Mouse (Mus musculus) midbrain, embryonic 16.5 days (tissue): ENCODE data around the gene Ring1. TPM values are rescaled to one million over a fixed set of nuclear protein-coding genes. Genes with fewer than 3 reads are reported as not detected.
"Not testable (repeated sequence)": the region's sequence is repeated elsewhere in the genome, so short reads cannot be mapped to it uniquely, and the experiment has no call there.

ENCODE experiments used
- ATAC-seq: fragments of 200-750 bp; cut with Nextera tagmentation; 2 replicates; pipeline ENCODE4 v1.8.0; 2017; ENCODE audit warnings: moderate TSS enrichment
- H3K27ac ChIP-seq: fragments of 300-500 bp; sonication (generic); 2 replicates; pipeline ENCODE4 v1.5.1; 2014; ENCODE audit warnings: mild to moderate bottlenecking, low read length, mixed read lengths
- H3K27me3 ChIP-seq: fragments of 300-500 bp; sonication (generic); 2 replicates; pipeline ENCODE4 v1.6.1; 2014; ENCODE audit warnings: low read depth, low read length, mixed read lengths; ENCODE audit not compliant: control insufficient read depth, insufficient read depth
- H3K36me3 ChIP-seq: fragments of 300-500 bp; sonication (generic); 2 replicates; pipeline ENCODE4 v1.6.1; 2014; ENCODE audit warnings: mild to moderate bottlenecking, low read length, moderate library complexity, mixed read lengths; ENCODE audit not compliant: control insufficient read depth, insufficient read depth
- H3K4me1 ChIP-seq: fragments of 300-500 bp; sonication (generic); 2 replicates; pipeline ENCODE4 v1.6.1; 2014; ENCODE audit warnings: mild to moderate bottlenecking, low read length, mixed read lengths; ENCODE audit not compliant: control insufficient read depth, insufficient read depth
- H3K4me2 ChIP-seq: fragments of 300-500 bp; sonication (generic); 2 replicates; pipeline ENCODE4 v1.6.1; 2014; ENCODE audit warnings: mild to moderate bottlenecking, low read length, mixed read lengths
- H3K4me3 ChIP-seq: fragments of 300-500 bp; sonication (generic); 2 replicates; pipeline ENCODE4 v1.5.1; 2014; ENCODE audit warnings: low read depth, mild to moderate bottlenecking, low read length, moderate library complexity, mixed read lengths
- H3K9ac ChIP-seq: fragments of 300-500 bp; sonication (generic); 2 replicates; pipeline ENCODE4 v1.6.1; 2014; ENCODE audit warnings: low read depth, low read length, mixed read lengths
- H3K9me3 ChIP-seq: fragments of 300-500 bp; sonication (generic); replicated peaks from 2 replicates; pipeline ENCODE4 v1.6.1; 2014; ENCODE audit warnings: mild to moderate bottlenecking, low read length, mixed read lengths; ENCODE audit not compliant: control insufficient read depth, poor library complexity, severe bottlenecking
- WGBS: fragments of 180-500 bp; shearing (Covaris S2); extraction: QIAGEN DNeasy Blood & Tissue Kit; methylation state at CpG from one replicate; pipeline ENCODE4 v1.1.7; 2014; 5-methylcytosine and 5-hydroxymethylcytosine counted together
- polyA plus RNA-seq: library from polyadenylated mRNA; unstranded; fragments of >200 nt; fragmentation: Nextera tagmentation; extraction: Ambion mirVana; gene quantifications from 2 replicates; pipeline ENCODE4 v1.2.1, GENCODE M21; 2015

The Ring1 gene
- polyA plus RNA-seq, 1 experiment from 2014 or later: 17.9 TPM

GRCm38 (mm10) chr17:33991788-33992664 lies 32.5 kb downstream of the Ring1 start:
- no peak overlapping the region for H3K27ac ChIP-seq
- no peaks in the 10 kb centered on the region for H3K9me3 ChIP-seq
- H3K4me3 ChIP-seq: no peak overlapping the region
- no peaks in the 10 kb centered on the region; the same call in 1 of the 2 replicates for H3K4me1 ChIP-seq
- H3K36me3 ChIP-seq: no peaks in the 10 kb centered on the region
- no peak overlapping the region for H3K9ac ChIP-seq
- H3K27me3 ChIP-seq: no peaks in the 10 kb centered on the region; the same call in 1 of the 2 replicates
- no peak overlapping the region for H3K4me2 ChIP-seq
- ATAC-seq: no peak
- 32% methylated on average over 10 of the region's 10 CpGs for WGBS

GRCm38 (mm10) chr17:33982136-33982535 lies 42.3 kb downstream of the Ring1 start:
- Histone ChIP-seq H3K27me3 (peaks cover 28% of the 10 kb centered on the region), H3K4me1 (peaks cover 11% of the 10 kb centered on the region; the same call in 1 of the 2 replicates), H3K27ac (peak overlapping the region; percentile 90), H3K4me2 (peak overlapping the region; percentile 55), H3K4me3 (peak overlapping the region; percentile 51)
- not testable (repeated sequence) for H3K9ac ChIP-seq, H3K36me3 ChIP-seq, H3K9me3 ChIP-seq, ATAC-seq
- WGBS: 9% methylated on average over 8 of the region's 8 CpGs

- under 1% methylated on average over 27 of the region's 27 CpGs for WGBS
- Histone ChIP-seq H3K4me3 (peak overlapping the region; percentile 51), H3K9ac (peak overlapping the region; percentile 64; the same call in 1 of the 2 replicates), H3K27me3 (peaks cover 32% of the 10 kb centered on the region), H3K27ac (peak overlapping the region; percentile 90), H3K4me1 (peaks cover 11% of the 10 kb centered on the region; the same call in 1 of the 2 replicates), H3K4me2 (peak overlapping the region; percentile 55)
- not testable (repeated sequence) for H3K36me3 ChIP-seq, H3K9me3 ChIP-seq
- ATAC-seq: peak; percentile 97
Measured at GRCm38 (mm10) chr17:33981192-33981909, 43.1 kb downstream of the Ring1 start.

GRCm38 (mm10) chr17:33980181-33981035 lies 44.1 kb downstream of the Ring1 start:
- Histone ChIP-seq H3K4me3 (peak overlapping the region; percentile 8; the same call in 1 of the 2 replicates), H3K27me3 (peaks cover 34% of the 10 kb centered on the region), H3K9me3 (no peaks in the 10 kb centered on the region), H3K9ac (0 out of 2 replicates have a peak overlapping the region, but pooled peaks have one; percentile 21), H3K36me3 (no peaks in the 10 kb centered on the region), H3K27ac (peak overlapping the region; percentile 74), H3K4me1 (peaks cover 11% of the 10 kb centered on the region; the same call in 1 of the 2 replicates), H3K4me2 (peak overlapping the region; percentile 37)
- ATAC-seq: peak; percentile 6; the same call in 1 of the 2 replicates
- 75% methylated on average over 19 of the region's 19 CpGs for WGBS

GRCm38 (mm10) chr17:33979512-33980050 lies 44.9 kb downstream of the Ring1 start:
- Histone ChIP-seq H3K4me1 (peaks cover 11% of the 10 kb centered on the region; the same call in 1 of the 2 replicates), H3K36me3 (no peaks in the 10 kb centered on the region), H3K4me3 (no peak overlapping the region), H3K9ac (no peak overlapping the region), H3K9me3 (no peaks in the 10 kb centered on the region), H3K4me2 (no peak overlapping the region), H3K27me3 (peaks cover 36% of the 10 kb centered on the region), H3K27ac (no peak overlapping the region)
- ATAC-seq: no peak
- 75% methylated on average over 6 of the region's 6 CpGs for WGBS

GRCm38 (mm10) chr17:33978631-33979031 lies 45.8 kb downstream of the Ring1 start:
- Histone ChIP-seq H3K9me3 (no peaks in the 10 kb centered on the region), H3K4me2 (peak overlapping the region; percentile 61), H3K36me3 (no peaks in the 10 kb centered on the region), H3K27ac (no peak overlapping the region), H3K9ac (peak overlapping the region; percentile 60), H3K4me1 (peaks cover 11% of the 10 kb centered on the region; the same call in 1 of the 2 replicates), H3K27me3 (peaks cover 36% of the 10 kb centered on the region), H3K4me3 (peak overlapping the region; percentile 40)
- WGBS: 2% methylated on average over 17 of the region's 17 CpGs
- ATAC-seq: no peak

- Histone ChIP-seq H3K4me3 (peak overlapping the region; percentile 40), H3K27me3 (peaks cover 36% of the 10 kb centered on the region), H3K9ac (peak overlapping the region; percentile 60), H3K27ac (no peak overlapping the region), H3K9me3 (no peaks in the 10 kb centered on the region), H3K4me1 (peaks cover 11% of the 10 kb centered on the region; the same call in 1 of the 2 replicates), H3K36me3 (no peaks in the 10 kb centered on the region), H3K4me2 (peak overlapping the region; percentile 61)
- WGBS: 3% methylated on average over 57 of the region's 57 CpGs
- no peak for ATAC-seq
Measured at GRCm38 (mm10) chr17:33977861-33978557, 46.5 kb downstream of the Ring1 start.

- peaks cover 20% of the 10 kb centered on the region for H3K27me3 ChIP-seq
- H3K36me3 ChIP-seq: no peaks in the 10 kb centered on the region
- no peak overlapping the region for H3K4me2 ChIP-seq
- 0 out of 2 replicates have a peak, but pooled peaks cover 4% of the 10 kb centered on the region for H3K4me1 ChIP-seq
- H3K27ac ChIP-seq: no peak overlapping the region
- H3K9ac ChIP-seq: no peak overlapping the region
- H3K4me3 ChIP-seq: no peak overlapping the region
- no peak for ATAC-seq
- no peaks in the 10 kb centered on the region for H3K9me3 ChIP-seq
- WGBS: 58% methylated on average over 3 of the region's 3 CpGs
Measured at GRCm38 (mm10) chr17:33973572-33973971, 50.9 kb downstream of the Ring1 start.
